Mouse (Mus musculus): Measurements from ENCODE around the gene A3galt2. TPM values are rescaled to one million over a fixed set of nuclear protein-coding genes. Genes with fewer than 3 reads are reported as not detected.

Gene A3galt2
- polyA plus RNA-seq, 1 experiment from 2014 or later = 0.41 TPM

DNA sequence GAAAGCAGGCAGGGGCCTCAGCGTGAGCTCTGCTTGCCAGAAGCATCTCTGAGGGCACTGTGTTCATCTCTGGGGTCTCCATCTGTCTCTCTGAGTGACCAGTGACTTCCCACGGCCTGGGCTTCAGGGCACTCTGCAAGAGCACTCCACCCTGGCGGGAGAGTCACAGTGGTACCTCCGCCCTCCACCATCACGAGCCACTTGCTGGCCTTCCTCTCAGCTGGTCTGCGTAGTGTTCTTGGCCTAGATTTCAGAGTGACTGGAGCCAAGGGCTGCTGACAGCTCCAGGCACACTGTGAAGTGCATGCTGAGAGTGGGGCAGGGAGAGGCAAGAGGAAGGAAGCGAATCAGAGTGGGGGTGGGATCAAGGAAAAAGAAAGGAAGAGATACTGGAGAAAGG lies 31.1 kb upstream of the A3galt2 start:
- no peak overlapping the region for H3K9ac ChIP-seq

DNA sequence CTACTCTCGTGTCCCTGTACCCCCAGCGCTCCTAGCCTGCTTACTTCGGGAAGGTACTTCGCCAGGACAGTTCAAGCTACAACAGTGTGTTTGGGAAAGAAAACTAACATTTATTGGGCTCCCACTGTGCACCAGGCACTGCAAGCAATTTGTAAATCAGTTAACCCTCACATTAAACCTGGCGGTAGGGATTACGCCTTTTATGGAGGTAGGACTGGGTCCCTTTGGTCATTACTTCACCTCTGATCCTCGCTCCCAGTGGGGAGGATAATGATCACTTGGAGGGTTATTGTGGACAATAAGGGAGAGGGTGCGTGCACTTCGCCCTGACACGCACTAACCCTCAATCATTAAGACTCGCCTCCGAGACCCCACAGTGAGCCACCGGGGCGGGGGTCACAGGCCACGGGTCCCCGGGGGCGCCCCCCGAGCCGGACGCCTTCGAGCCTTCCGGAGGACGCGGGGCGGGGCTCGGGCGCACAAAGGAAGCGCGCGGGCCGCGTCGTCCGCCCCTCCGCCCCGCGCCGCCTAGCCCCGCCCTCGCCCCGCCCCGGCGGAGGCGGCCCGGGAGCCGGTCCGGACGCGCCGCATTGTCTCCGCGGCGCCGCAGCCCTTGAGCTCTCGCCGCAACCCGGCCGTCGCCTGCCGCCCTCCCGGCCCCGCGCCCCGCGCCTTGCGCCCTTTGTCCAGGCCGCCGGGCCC lies 28.0 kb upstream of the A3galt2 start:
- H3K36me3 ChIP-seq (replicated peaks; ENCODE audit: control insufficient read depth, insufficient read depth) = peaks cover 11% of the 10 kb centered on the region; the same call in 1 of the 2 replicates
- peaks cover 48% of the 10 kb centered on the region for H3K4me1 ChIP-seq (replicated peaks; ENCODE audit: control insufficient read depth, insufficient read depth, low read length)
- peak overlapping the region; percentile 100 for H3K9ac ChIP-seq
- H3K27ac ChIP-seq = peak overlapping the region; percentile 94
- peak overlapping the region; percentile 75 for H3K4me3 ChIP-seq (replicated peaks; ENCODE audit: low read length)
- no peaks in the 10 kb centered on the region for H3K27me3 ChIP-seq (ENCODE audit: control insufficient read depth, insufficient read depth, low read length)
- 5% methylated on average over 39 of the region's 68 CpGs for WGBS
- DNase-seq (ENCODE audit: low spot score) (peak; percentile 88), ATAC-seq (ENCODE audit: low FRiP score) (peak; percentile 87)
- H3K9me3 ChIP-seq (ENCODE audit: control insufficient read depth, low read length) = no peaks in the 10 kb centered on the region
- peak overlapping the region; percentile 100 for H3K4me2 ChIP-seq (replicated peaks)

More for the DNA sequence above, 31.1 kb upstream of the A3galt2 start:
- ATAC-seq (ENCODE audit: low FRiP score) (no peak), DNase-seq (ENCODE audit: low spot score) (no peak)
- Histone ChIP-seq H3K9me3 (ENCODE audit: control insufficient read depth, low read length) (no peaks in the 10 kb centered on the region), H3K4me2 (replicated peaks) (no peak overlapping the region), H3K36me3 (replicated peaks; ENCODE audit: control insufficient read depth, insufficient read depth) (no peaks in the 10 kb centered on the region; the same call in 1 of the 2 replicates), H3K27ac (no peak overlapping the region), H3K4me3 (replicated peaks; ENCODE audit: low read length) (no peak overlapping the region), H3K27me3 (ENCODE audit: control insufficient read depth, insufficient read depth, low read length) (no peaks in the 10 kb centered on the region), H3K4me1 (replicated peaks; ENCODE audit: control insufficient read depth, insufficient read depth, low read length) (peaks cover 42% of the 10 kb centered on the region)
- WGBS = 64% methylated on average over 7 of the region's 7 CpGs

DNA sequence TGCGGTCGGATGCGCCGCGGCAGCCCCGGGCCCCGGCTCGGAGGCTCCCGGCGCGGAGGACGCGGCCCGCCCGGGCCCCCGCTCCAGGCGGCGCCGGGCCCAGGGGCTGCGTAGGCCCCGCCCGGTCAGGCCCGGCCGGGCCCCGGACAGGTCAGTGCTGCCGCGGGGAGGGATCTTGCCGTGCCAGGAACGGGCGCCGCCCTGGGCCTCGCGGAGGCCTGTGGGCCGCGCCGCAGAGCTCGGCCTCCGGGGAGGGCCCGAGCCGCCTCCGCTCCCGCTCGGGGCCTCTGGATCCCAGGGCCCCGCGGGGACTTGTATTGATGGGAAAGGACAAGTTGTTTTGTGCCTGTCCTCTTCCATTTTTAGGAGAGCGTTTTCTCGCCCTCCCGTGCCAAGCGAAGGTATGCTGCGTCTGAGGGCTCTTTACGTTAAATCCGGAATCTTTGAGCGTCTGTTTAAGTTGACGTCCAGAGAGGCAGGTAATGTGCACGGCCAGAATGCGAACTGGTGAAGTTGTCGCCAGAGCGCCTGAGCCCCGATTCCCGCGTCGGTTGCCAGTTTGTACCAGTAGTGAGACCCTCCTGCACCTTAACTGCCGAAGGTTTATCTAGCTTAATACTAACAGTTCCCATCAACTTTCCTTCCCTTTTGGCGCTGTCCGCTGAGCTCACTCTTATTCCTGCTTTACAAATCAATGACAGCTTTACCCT lies 27.3 kb upstream of the A3galt2 start:
- ATAC-seq (ENCODE audit: low FRiP score) (peak; percentile 61), DNase-seq (ENCODE audit: low spot score) (peak; percentile 43)
- peak overlapping the region; percentile 100 for H3K9ac ChIP-seq
- peaks cover 11% of the 10 kb centered on the region; the same call in 1 of the 2 replicates for H3K36me3 ChIP-seq (replicated peaks; ENCODE audit: control insufficient read depth, insufficient read depth)
- no peaks in the 10 kb centered on the region for H3K27me3 ChIP-seq (ENCODE audit: control insufficient read depth, insufficient read depth, low read length)
- peak overlapping the region; percentile 94 for H3K27ac ChIP-seq
- under 1% methylated on average over 62 of the region's 65 CpGs for WGBS
- peaks cover 53% of the 10 kb centered on the region for H3K4me1 ChIP-seq (replicated peaks; ENCODE audit: control insufficient read depth, insufficient read depth, low read length)
- no peaks in the 10 kb centered on the region for H3K9me3 ChIP-seq (ENCODE audit: control insufficient read depth, low read length)
- peak overlapping the region; percentile 75 for H3K4me3 ChIP-seq (replicated peaks; ENCODE audit: low read length)
- H3K4me2 ChIP-seq (replicated peaks) = peak overlapping the region; percentile 100

DNA sequence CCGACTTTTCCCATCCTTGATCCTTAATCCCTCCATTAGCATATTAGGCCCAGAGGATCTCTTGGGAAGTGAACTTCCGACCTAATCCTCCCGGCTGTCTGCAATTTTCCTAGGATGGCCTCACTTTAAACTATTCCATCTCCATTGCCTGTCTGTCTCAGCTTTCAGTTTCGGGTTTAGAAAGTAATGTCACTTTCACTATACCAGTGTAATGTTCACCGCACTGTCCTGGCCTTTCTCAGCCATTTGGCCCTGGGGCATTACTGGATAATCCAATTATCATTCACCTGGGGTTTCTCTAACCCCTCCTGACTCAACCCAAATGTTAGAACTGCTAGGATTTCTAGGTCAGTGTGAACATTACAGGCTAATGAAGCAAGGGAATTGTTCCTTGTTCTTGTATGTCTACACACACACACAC lies 26.7 kb upstream of the A3galt2 start:
- Histone ChIP-seq H3K9me3 (ENCODE audit: control insufficient read depth, low read length) (no peaks in the 10 kb centered on the region), H3K4me3 (replicated peaks; ENCODE audit: low read length) (peak overlapping the region; percentile 75), H3K4me2 (replicated peaks) (peak overlapping the region; percentile 100), H3K27ac (peak overlapping the region; percentile 94), H3K27me3 (ENCODE audit: control insufficient read depth, insufficient read depth, low read length) (no peaks in the 10 kb centered on the region), H3K4me1 (replicated peaks; ENCODE audit: control insufficient read depth, insufficient read depth, low read length) (peaks cover 59% of the 10 kb centered on the region), H3K36me3 (replicated peaks; ENCODE audit: control insufficient read depth, insufficient read depth) (0 out of 2 replicates have a peak, but pooled peaks cover 16% of the 10 kb centered on the region), H3K9ac (peak overlapping the region; percentile 100)
- ATAC-seq (ENCODE audit: low FRiP score) (no peak), DNase-seq (ENCODE audit: low spot score) (no peak)
- WGBS = under 1% methylated on average over 5 of the region's 5 CpGs

DNA sequence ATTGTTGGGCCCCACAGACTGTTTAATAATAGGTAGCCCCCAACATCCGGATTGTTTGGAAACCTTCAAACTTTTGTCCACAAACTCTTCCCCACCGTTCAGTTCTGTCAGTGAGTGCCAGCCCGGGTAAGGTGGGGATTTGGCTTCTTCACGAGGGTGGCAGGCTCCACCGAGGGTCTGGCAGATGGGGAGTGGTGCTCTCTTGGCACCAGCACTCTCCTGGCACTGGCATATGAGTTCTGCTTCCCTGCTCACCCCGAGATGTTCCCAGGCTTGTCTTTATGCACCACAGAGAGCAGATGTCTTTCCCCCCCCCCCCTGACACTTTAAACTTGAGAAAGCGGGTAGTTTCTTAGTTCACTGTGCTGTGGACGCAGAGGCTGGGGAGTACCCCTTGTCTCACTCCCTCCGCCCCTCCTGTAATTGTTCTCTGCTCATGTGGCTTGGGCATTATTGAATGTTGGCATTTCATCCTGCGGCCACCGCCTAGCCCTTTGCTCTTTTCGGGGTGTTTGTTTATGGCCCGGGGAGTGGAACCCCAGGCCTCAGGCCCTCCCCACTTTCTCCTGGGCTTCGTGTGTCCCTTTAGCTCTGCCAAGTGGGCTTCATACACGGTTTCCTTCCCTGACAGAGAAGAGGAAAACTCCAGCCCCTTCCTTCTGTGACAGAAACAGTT lies 26.0 kb upstream of the A3galt2 start:
- WGBS = 5% methylated on average over 15 of the region's 15 CpGs
- Histone ChIP-seq H3K9ac (peak overlapping the region; percentile 100), H3K9me3 (ENCODE audit: control insufficient read depth, low read length) (no peaks in the 10 kb centered on the region), H3K27ac (peak overlapping the region; percentile 94), H3K4me2 (replicated peaks) (peak overlapping the region; percentile 100), H3K36me3 (replicated peaks; ENCODE audit: control insufficient read depth, insufficient read depth) (0 out of 2 replicates have a peak, but pooled peaks cover 17% of the 10 kb centered on the region), H3K27me3 (ENCODE audit: control insufficient read depth, insufficient read depth, low read length) (no peaks in the 10 kb centered on the region), H3K4me1 (replicated peaks; ENCODE audit: control insufficient read depth, insufficient read depth, low read length) (peaks cover 63% of the 10 kb centered on the region), H3K4me3 (replicated peaks; ENCODE audit: low read length) (peak overlapping the region; percentile 75)
- DNase-seq (ENCODE audit: low spot score) (no peak), ATAC-seq (ENCODE audit: low FRiP score) (peak; percentile 32; the same call in 1 of the 2 replicates)

DNA sequence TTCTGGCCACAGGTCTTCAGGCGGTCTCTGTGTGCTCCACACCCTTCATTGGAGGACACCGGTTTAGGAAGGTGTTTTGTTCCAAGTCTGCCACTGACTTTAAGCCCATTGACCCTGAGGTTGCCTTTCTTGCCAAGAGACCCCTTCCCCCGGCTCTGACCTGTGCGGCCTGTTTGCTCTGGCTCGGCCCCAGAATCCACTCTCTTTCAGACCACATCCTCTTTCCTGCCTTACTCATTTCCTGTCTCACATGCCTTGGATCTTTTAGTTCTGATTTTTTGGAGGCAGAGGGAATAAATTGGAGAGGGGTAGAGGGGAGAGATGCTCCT lies 25.5 kb upstream of the A3galt2 start:
- no peaks in the 10 kb centered on the region for H3K9me3 ChIP-seq (ENCODE audit: control insufficient read depth, low read length)
- 16% methylated on average over 5 of the region's 5 CpGs for WGBS
- H3K27me3 ChIP-seq (ENCODE audit: control insufficient read depth, insufficient read depth, low read length) = no peaks in the 10 kb centered on the region
- peak overlapping the region; percentile 100 for H3K4me2 ChIP-seq (replicated peaks)
- peak overlapping the region; percentile 94 for H3K27ac ChIP-seq
- 0 out of 2 replicates have a peak, but pooled peaks cover 18% of the 10 kb centered on the region for H3K36me3 ChIP-seq (replicated peaks; ENCODE audit: control insufficient read depth, insufficient read depth)
- DNase-seq (ENCODE audit: low spot score) = no peak
- H3K4me3 ChIP-seq (replicated peaks; ENCODE audit: low read length) = peak overlapping the region; percentile 75
- no peak for ATAC-seq (ENCODE audit: low FRiP score)
- peak overlapping the region; percentile 100 for H3K9ac ChIP-seq
- H3K4me1 ChIP-seq (replicated peaks; ENCODE audit: control insufficient read depth, insufficient read depth, low read length) = peaks cover 68% of the 10 kb centered on the region

DNA sequence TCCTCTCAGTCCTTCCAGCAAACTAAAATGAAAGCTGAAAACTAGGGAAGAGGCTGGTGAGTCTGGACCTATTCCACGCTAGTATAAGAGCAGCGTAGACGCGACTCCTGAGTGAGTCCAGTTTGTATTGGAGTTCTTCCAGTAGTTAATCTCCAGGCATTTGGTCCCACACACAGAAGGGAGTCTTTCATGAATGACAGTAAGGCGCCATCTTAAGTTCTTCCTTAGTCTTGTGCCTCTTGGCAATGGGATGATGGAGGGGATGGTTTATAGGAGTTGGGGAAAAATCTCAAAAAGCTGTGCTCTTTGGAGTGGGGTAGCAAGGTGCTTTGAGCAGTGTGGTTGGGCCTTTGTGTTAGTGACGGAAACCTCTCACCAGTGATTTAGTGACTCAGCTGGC lies 24.9 kb upstream of the A3galt2 start:
- no peaks in the 10 kb centered on the region for H3K27me3 ChIP-seq (ENCODE audit: control insufficient read depth, insufficient read depth, low read length)
- peaks cover 24% of the 10 kb centered on the region; the same call in 1 of the 2 replicates for H3K36me3 ChIP-seq (replicated peaks; ENCODE audit: control insufficient read depth, insufficient read depth)
- H3K4me2 ChIP-seq (replicated peaks) = peak overlapping the region; percentile 100
- peaks cover 71% of the 10 kb centered on the region for H3K4me1 ChIP-seq (replicated peaks; ENCODE audit: control insufficient read depth, insufficient read depth, low read length)
- no peak overlapping the region; the same call in none of the 2 replicates for H3K27ac ChIP-seq
- ATAC-seq (ENCODE audit: low FRiP score) = no peak
- H3K4me3 ChIP-seq (replicated peaks; ENCODE audit: low read length) = peak overlapping the region; percentile 75
- DNase-seq (ENCODE audit: low spot score) = no peak
- WGBS = 41% methylated on average over 6 of the region's 6 CpGs
- no peaks in the 10 kb centered on the region for H3K9me3 ChIP-seq (ENCODE audit: control insufficient read depth, low read length)
- peak overlapping the region; percentile 100 for H3K9ac ChIP-seq

DNA sequence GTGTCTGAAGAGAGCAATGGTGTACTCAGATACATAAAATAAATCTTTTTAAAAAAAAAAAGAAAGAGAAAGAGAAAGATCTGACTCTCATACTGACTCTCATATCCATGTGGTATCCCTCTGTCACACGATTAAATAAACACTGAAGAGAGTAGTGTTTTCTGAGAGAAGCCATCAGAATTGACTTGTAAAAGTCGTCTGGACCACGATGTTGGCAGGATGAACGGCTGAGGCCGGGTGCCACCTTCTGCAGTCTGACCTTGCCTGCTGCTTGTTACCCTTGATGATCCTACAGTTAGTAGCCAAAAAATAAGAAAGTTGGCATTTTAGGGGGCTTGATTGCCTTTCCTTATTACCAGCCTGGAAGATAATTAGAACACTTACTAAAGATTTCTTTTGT lies 22.4 kb upstream of the A3galt2 start:
- Histone ChIP-seq H3K9ac (no peak overlapping the region), H3K4me3 (replicated peaks; ENCODE audit: low read length) (no peak overlapping the region), H3K4me1 (replicated peaks; ENCODE audit: control insufficient read depth, insufficient read depth, low read length) (peaks cover 91% of the 10 kb centered on the region), H3K9me3 (ENCODE audit: control insufficient read depth, low read length) (no peaks in the 10 kb centered on the region), H3K27ac (no peak overlapping the region; the same call in 1 of the 2 replicates), H3K36me3 (replicated peaks; ENCODE audit: control insufficient read depth, insufficient read depth) (peaks cover 26% of the 10 kb centered on the region; the same call in 1 of the 2 replicates), H3K27me3 (ENCODE audit: control insufficient read depth, insufficient read depth, low read length) (no peaks in the 10 kb centered on the region), H3K4me2 (replicated peaks) (no peak overlapping the region)
- no peak for DNase-seq (ENCODE audit: low spot score)
- 34% methylated on average over 5 of the region's 5 CpGs for WGBS
- no peak for ATAC-seq (ENCODE audit: low FRiP score)

DNA sequence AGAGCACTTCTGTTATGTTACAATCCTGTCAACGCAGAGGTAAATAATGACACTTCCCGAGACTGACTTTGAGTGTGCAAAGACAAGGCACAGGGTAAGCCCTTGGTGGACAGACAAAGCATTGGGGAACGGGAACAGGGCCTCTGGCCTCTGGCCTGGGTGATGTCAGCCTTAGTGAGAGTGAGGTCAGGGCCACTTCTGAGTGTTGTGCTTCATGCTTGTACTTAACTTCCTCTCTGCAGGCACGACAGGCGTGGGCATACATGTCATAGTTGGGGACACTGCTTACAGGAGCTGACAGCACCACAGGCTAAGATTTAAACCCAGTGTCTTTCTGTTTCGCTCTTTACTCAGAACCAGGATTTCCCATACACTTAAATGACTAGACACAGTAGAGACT lies 21.7 kb upstream of the A3galt2 start:
- H3K27ac ChIP-seq = peak overlapping the region; percentile 11
- ATAC-seq (ENCODE audit: low FRiP score) (no peak), DNase-seq (ENCODE audit: low spot score) (no peak)
- H3K36me3 ChIP-seq (replicated peaks; ENCODE audit: control insufficient read depth, insufficient read depth) = peaks cover 29% of the 10 kb centered on the region
- H3K4me3 ChIP-seq (replicated peaks; ENCODE audit: low read length) = no peak overlapping the region
- WGBS = 31% methylated on average over 6 of the region's 6 CpGs
- H3K9me3 ChIP-seq (ENCODE audit: control insufficient read depth, low read length) = no peaks in the 10 kb centered on the region
- H3K27me3 ChIP-seq (ENCODE audit: control insufficient read depth, insufficient read depth, low read length) = no peaks in the 10 kb centered on the region
- peak overlapping the region; percentile 21 for H3K9ac ChIP-seq
- H3K4me1 ChIP-seq (replicated peaks; ENCODE audit: control insufficient read depth, insufficient read depth, low read length) = peaks cover 95% of the 10 kb centered on the region
- peak overlapping the region; percentile 27 for H3K4me2 ChIP-seq (replicated peaks)

Data from hindbrain, embryonic 14.5 days (tissue).